Mouse (Mus musculus) left cerebral cortex, postnatal 25 days (tissue): ENCODE data around the gene 4930564D02Rik. TPM values are rescaled to one million over a fixed set of nuclear protein-coding genes. Genes with fewer than 3 reads are reported as not detected.
A peak's percentile ranks its signal among the peaks of the same experiment; 100 is the strongest.

ENCODE experiments used
- DNase-seq, 2 experiments: peaks; one replicate each; pipeline ENCODE4 v3.0.0; 2022; ENCODE audit warnings: low spot score in 2 of 2, mixed read lengths in 1 of 2
- intact Hi-C: fragments of 180-260 bp; cut with DNase I; formaldehyde crosslinking; loops from one replicate; pipeline ENCODE4 v1.15.1; 2025
- total RNA-seq, 2 experiments: library from RNA; stranded (reverse); gene quantifications; 2 replicates each; pipeline ENCODE4 v1.2.3; 2021

4930564D02Rik gene
- total RNA-seq: not detected

GRCm38 (mm10) chr3:105066544-105066943, at the start of gene 4930564D02Rik:
4930564D02Rik (plus strand) TSS chr3:105066844.
- DNase-seq: no peak
- intact Hi-C loops: no loop called here

DNA sequence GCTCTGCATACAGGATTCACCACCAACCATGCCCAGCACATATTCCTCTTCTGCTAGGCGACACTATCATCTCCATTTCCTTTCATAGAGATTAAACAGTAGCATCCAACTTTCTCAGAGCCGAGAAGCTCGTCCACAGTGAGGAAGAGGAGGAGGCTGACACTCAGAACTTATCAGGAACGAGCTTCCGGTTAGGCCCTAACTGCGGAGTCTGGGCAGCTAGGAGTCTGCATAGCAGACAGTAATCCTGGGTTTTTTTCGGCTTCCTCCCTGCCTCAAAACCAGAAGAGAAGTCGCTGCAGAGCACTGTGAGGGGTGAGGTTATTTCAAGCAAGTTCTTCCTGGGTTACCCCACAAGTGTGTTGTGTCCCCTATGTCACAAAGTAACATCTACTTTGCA, 49.3 kb upstream of the 4930564D02Rik start:
- intact Hi-C loops: no loop called here
- DNase-seq: no peak

DNA sequence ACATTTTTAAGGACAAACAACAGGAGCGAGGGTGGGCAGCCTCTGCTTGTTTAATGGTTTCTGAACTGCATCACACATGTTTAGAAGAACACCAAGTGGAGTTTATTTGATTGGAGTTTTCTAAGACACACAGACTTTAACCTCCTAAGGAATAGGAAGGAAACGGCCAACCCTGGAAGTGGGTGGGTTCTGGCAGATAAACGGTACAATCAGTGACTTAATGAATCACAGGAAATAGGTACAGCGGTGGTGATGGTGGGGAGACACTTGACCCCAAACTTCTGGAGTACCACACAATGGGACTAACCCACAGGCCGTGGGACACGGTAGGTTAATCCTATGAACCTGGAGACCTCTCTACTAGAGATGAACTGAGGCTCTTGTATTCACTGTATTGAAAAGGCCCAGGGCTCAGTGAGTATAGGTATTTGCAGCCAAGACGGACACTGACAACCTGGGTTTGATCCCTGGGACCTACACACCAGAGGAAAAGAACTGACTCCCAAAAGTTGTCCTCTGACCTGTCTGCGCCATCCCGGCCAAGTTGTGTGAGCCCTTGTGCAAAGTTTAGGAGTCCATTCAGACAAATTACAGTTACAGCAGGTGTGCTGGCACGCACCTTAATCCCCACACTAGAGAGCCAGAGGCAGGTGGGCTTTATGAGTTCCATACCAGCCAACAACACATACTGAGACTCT, 48.4 kb upstream of the 4930564D02Rik start:
- intact Hi-C loops: no loop called here

GRCm38 (mm10) chr3:105018783-105019105, 47.9 kb upstream of the 4930564D02Rik start:
- intact Hi-C loops: no loop called here
- DNase-seq: no peak

More for the DNA sequence above, 48.4 kb upstream of the 4930564D02Rik start:
- DNase-seq: no peak

DNA sequence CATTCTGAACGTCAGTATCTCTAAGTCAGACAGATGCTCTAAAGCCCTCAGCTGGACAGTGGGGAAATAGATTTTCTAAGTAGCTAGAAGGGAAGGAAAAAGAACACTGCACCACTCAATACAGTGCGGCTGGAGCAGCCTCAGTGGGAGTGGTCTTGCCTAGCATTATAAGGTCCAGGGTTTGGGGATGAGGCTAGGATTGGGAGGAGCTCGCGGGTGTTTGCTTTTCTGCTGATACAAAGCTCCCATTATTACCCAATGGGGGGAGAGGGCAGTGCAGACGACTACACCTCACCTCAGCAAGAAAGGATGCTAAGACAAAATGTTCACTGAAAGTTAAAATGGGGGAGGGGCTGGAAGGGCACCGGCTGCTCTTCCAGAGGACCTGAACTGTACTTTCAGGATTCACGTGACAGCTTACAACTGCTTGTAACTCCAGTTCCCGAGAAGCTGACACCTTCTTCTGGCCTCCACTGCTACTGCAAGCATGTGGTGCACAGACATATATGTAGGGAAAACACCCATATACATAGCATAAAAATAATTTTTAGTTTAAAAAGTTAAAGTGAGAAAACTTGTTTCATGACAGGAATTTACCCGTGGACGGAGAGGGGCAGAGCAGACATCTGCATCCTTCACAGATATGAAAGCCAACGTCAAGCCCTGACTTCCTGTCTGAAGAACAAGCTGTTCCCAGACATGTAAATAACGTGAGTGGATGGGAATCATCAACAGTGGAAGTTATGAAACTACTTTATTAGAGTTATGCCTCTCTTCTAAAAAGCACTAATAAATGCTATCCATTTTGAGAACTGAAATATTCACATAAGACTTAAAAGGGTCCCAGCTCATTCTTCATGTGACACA, 46.6 kb upstream of the 4930564D02Rik start:
- DNase-seq: no peak
- intact Hi-C loops: no loop called here

- intact Hi-C loops: no loop called here
- DNase-seq: no peak
Observed at GRCm38 (mm10) chr3:105023371-105024005, 43.2 kb upstream of the 4930564D02Rik start.

DNA sequence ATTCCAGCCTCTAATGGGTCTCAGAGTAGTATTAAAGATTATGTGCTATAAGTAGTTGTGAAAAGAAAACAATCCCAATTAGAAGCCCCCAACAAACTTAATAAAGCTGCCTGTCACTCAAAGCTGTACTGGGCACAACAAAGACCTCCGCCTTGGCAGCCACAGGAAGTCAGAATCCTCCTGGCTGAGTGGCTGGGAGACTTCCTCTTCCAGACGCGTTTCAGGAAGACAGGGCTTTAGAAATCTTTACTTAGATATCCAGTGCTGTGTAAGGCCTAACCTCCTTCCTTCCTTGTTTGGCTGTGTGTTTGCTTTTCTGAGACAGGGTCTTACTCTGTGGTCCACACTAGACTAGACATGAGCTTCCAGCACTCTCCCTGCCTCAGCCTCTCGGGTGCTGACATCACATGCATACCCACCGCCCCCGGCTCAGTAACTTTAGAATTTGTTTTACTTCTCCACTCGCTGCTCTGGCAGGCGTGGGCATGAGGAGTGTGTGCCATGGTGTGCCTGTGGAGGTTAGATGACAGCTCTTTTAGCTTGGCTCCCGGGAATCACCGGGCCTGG, 30.3 kb upstream of the 4930564D02Rik start:
- DNase-seq: peak; percentile 23 to 62
- intact Hi-C loops: no loop called here

- DNase-seq: no peak
- intact Hi-C loops: no loop called here
Observed at GRCm38 (mm10) chr3:105037240-105037770, 29.3 kb upstream of the 4930564D02Rik start.

GRCm38 (mm10) chr3:105040002-105040401, 26.6 kb upstream of the 4930564D02Rik start:
- DNase-seq: no peak
- intact Hi-C loops: no loop called here

DNA sequence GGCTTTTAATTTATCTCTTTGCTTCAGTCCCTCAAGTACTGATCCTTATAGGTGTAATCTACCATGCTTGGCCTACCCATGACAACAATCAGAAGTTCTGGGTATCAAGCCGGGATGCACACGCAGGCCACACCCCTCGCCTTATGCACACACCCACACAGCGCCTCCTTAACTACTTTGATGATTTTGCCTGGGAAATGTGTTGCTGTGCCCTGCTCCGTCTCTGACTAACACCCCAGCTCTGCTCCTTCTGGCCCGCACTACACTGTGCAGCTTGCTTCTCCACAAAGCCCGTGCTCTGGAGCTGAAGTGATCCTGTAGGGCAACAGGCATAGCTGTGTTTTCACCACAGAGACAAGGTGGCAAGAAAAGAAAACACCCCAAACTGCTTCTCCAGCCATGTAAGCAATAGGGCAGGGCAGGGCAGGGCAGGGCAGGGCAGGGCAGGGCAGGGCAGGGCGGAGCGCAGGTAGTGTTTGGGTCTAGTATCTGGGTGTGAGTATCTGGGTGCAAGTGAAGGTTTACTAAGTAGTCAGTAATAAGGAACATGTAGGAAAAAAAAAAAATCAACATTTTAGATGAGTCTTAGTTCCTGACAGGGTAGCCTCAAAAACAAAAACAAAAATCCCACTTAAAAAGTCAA, 25.5 kb upstream of the 4930564D02Rik start:
- DNase-seq: peak in 1 of 2 experiments; percentile 31
- intact Hi-C loops: no loop called here

- intact Hi-C loops: no loop called here
- DNase-seq: no peak
Observed at GRCm38 (mm10) chr3:105043746-105044145, 22.9 kb upstream of the 4930564D02Rik start.

DNA sequence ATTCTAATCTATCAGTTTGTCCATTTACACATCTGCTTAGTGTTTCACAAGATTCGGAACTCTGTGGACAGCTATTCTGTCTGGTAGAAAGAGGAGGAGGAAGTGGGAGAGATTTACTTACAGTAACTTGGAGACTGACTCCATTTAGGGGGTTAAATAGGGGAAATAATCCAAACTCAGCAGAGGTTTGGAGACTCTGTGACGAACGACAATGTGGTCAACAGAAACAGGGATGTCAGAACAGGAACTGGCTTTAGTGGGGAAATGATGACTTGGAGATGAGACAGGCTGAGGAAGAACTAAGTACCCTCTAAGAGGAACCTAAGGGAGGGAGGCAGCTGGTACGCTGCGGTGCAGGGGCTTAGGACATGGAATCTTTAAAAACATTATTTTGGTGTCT, 19.8 kb upstream of the 4930564D02Rik start:
- DNase-seq: peak in 1 of 2 experiments; percentile 45
- intact Hi-C loops: no loop called here

DNA sequence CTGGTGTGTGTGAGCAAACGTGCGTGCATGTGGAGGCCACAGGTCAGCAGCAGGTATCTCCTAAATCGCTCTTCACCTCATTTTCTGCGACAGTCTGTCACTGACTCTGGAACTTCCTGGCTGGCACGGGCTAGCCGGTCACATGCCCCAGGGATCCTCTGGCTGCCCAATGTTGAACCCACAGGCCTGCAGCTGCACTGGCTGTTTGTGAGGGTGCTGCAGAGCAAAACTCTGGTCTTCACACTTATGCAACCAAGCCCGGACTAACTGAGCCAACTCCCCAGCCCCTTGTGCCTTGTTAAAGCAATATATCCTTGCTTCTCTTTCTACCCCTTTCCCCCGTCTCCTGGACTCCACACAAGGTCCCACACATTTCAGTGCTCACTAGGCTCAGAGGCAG, 19.0 kb upstream of the 4930564D02Rik start:
- intact Hi-C loops: no loop called here

GRCm38 (mm10) chr3:105049848-105050247, 16.8 kb upstream of the 4930564D02Rik start:
- intact Hi-C loops: no loop called here
- no peak for DNase-seq

More for the DNA sequence above, 19.0 kb upstream of the 4930564D02Rik start:
- peak; percentile 41 to 54 for DNase-seq

GRCm38 (mm10) chr3:105051103-105051502, 15.5 kb upstream of the 4930564D02Rik start:
- intact Hi-C loops: no loop called here
- no peak for DNase-seq

GRCm38 (mm10) chr3:105052171-105052936, 14.3 kb upstream of the 4930564D02Rik start:
- intact Hi-C loops: loop anchor here (2.0 kb wide), 1 partner anchor 188 kb away; the partner anchor contains the start of genes Capza1 and St7l

DNA sequence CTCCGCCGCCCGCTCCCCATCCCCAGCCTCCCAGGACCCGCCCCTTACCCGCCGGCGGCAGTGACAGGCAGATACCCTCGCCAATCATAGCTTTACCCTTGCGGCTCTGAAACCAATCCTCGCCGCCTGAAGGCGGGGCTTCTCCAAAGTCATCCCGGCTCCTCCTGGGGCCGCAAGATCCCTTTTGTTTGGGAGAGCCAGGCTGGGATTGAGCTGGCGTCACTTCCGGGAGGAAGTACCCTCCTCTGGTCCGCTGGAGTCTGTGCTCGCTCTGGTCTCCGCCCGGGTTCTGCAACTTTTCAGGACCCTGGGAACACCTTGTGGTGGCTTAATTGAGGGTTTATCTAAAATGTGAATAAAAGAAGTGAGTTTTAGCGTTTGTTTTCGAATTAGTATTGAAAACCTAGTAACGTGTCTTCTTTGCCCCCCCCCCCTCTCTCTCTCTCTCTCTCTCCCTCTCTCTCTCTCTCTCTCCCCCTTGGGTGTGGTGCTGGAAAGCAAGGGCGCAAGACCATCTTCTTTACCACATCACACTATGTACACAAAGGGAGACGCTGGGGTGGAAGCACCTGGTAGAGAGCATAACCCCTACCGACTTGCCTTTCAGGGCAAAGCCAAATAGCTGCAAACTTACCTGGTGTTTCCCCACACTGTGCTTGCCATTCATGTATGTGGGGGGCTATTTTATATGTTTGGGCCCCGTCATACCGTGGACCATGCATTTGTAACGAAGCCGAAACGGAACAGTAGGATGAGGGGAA, 13.5 kb upstream of the 4930564D02Rik start, which contains the start of gene Cttnbp2nl:
Cttnbp2nl (minus strand) TSS at position 210 of the 761 bp plus-strand sequence.
- peak; percentile 99 for DNase-seq
- intact Hi-C loops: loop anchor here (2.0 kb wide), 1 partner anchor 188 kb away; the partner anchor contains the start of genes Capza1 and St7l

More at GRCm38 (mm10) chr3:105052171-105052936, 14.3 kb upstream of the 4930564D02Rik start:
- DNase-seq: no peak

- intact Hi-C loops: loop anchor here (2.0 kb wide), 1 partner anchor 189 kb away; the partner anchor contains the start of genes Capza1 and St7l
Observed at GRCm38 (mm10) chr3:105053698-105054001, 13.0 kb upstream of the 4930564D02Rik start.

More at GRCm38 (mm10) chr3:105053698-105054001, 13.0 kb upstream of the 4930564D02Rik start:
- DNase-seq: no peak
